Mouse (Mus musculus): Measurements from ENCODE around the gene Cd2bp2.

Cd2bp2 gene

DNA sequence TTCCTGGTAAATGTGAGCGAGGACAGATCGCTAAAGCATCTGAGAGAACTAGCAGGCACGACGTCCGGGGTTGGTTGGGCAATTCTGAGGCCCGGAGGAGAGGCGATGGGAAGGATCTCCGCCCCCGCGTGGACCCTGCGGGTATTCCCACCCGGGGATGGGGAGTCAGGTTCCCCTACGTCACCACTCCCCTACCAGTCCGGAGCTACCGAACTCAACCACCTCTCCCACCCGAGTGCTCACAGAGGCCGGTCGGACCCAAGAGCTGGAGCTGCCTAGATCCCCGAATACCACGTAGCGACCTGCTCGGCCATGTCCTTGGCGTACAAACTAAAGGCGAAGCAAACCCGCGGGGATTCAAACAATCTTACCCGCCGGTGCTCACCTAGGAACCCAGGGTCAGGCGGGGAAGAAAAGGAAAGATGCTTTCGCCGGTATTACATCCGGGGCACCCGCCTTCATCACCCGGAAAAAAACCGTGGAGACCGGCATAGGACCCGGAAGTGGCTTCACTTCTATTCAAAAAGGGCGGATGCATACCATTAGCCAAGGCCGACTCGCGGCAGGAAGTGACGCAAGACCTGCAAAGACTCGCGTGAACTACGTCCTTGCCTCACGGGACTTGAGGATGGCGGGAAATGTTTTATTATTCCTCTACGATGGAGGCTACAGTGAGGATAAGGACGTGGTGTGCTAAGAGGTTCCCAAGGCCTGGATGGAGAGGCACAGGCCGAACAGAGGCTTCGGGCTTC is at the start of gene Cd2bp2:
Gene Cd2bp2 (minus strand): TSS at position 507 of the 752 bp plus-strand sequence.
- DNase-seq = peak; percentile 94

DNA sequence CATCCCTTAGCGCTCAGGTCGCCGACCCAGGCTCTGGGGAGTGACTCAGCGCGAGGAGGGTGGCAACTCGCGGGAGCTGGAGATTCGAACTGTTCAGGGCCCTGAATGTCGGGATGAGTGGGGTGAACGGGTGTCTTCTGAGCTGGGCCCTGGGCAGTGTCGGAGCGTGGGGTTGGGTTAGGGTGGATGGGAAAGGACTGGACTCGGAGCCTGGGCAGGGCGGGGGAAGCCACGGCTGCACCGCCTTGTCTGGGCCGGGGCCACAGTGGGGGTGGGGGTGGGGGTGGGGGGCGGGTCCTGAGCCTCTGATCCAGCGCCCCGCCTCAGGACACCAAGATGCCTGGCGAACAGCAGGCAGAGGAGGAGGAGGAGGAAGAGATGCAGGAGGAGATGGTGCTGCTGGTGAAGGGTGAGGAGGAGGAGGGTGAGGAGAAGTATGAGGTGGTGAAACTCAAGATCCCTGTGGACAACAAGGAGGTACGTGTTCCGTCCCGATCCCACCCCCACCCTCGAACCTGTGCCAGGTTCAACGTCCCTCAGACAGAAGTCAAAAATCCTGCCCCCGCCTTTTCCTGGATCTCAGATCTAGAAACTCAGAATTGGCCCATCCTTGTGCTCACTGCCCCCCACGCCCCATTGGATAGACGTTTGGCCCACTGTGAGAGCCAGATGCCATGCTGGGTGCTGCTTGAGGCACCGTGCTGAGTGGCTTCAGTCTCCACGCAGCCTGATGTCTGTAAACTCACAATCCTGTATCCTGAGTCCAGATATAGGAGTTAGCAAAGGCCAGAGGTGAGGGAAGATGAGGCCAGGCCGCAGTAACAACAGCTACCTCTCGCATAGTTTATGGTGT is 49.0 kb upstream of the Cd2bp2 start:
- no peak for DNase-seq

DNA sequence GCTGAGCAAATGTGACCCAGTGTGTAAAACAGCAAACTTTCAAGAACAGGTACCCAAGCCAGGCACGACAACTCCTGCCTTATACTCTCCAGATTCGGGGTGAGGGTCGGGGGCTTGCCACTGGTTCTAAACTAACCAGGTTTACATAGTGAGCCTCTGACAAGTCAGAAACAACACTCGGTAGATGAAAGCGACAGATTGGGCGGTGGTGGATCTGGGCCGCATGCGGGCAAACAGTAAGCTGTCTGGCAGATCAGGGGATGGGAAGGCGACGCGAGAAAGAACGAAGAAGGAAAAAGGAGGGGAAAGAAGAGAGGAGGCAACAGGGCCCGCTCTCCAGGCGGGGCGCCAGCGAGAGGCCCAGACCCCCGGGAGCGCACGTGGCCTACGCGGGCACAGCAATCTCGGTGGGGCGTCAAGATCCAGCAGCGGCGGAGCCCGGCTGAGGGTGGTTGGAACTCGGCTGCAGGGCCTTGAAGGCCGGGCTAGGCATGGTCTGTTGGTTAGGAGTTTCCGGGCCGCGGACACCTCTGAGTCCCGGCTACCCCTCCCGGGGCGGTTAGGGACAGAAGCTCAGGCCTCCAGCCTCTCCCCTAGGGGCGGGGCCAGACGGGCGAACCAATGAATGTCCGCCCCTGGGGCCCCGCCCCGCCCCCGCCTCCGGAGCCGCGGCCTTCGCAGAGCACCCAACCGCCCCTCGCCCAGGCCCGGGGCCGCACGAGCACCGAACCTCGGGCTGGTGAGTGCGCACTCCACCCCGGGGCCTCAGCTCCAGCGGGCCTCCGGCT is 48.2 kb upstream of the Cd2bp2 start, which contains the start of gene Zfp771:
Gene Zfp771 (plus strand): TSS at position 405 of the 788 bp plus-strand sequence.
- peak; percentile 94 for DNase-seq

DNA sequence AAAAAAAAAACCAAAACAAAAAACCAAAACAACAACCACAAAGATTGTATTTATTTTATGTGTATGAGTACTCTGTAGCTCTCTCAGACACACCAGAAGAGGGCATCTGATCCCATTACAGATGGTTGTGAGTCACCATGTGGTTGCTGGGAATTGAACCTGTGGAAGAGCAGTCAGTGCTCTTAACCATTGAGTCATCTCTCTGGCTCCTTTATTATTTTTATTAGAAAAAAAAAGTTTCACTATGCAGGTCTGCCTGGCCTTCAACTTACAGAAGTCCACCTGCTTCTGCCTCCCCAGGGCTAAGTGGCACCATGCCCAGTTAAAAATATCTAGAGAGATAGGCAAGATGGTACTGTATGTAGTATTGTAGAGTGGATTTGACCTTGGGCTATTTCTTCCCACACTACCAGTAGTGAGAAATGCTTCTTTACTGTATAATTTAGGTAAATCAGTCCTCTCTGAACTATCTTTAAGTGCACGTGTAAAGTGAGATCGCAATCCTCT is 47.6 kb upstream of the Cd2bp2 start:
- DNase-seq = no peak

DNA sequence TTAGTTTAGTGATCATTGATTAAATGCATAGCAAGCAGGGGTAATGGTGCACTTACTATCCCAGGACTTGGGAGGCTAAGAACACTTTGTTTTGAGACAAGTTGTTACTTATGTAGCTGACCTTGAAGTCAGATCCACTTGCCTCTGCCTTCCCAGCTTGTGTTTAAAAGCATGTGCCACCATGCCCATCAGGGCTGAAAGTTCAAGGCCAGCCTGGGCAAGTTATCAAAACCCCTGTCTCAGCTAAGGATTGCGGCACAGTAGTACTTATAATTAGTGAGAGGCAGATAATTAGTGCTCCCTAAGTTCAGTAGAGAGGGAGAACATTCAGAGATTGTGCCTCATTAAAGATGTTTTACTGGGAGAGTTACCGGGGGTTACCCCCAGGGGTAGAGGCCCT is 38.9 kb upstream of the Cd2bp2 start:
- no peak for DNase-seq

DNA sequence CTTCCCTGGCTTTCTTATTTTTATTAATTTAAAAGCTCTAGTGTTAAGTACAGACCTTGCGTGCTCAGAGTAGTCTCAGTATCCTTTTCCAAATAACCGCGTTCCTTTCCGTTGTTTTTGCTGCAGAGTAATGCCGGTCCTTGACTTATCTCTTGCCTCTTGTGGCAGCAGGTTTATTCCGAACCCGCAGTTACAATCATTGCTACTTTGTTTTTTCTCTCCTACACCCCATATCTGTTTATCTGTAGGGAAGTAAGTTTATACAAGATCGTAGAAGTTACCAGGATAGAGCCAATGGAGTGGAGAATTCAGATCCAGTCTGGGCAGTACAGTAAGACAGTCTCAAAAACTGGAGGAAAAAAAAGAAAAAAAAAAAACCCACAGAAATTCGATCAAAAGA is 37.9 kb upstream of the Cd2bp2 start:
- no peak for DNase-seq

DNA sequence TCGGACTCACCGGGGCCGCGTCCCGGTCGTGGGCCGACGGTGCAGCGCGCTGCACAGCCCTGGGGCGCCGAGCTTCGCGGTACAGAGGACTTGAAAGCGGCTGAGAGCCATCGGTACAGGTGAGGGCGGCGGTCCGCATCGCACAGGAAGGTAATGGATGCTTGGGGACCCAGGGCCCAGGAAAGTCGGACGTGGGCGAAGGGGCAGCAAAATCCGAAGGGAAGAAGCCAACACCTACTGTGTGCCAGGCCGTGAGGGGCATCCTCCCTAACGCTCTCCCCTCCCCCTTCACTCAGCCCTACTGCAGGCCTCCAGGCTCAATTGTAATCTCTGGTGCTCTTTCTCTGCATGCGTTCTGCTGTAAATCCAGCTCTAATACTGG is 37.5 kb upstream of the Cd2bp2 start:
- no peak for DNase-seq

DNA sequence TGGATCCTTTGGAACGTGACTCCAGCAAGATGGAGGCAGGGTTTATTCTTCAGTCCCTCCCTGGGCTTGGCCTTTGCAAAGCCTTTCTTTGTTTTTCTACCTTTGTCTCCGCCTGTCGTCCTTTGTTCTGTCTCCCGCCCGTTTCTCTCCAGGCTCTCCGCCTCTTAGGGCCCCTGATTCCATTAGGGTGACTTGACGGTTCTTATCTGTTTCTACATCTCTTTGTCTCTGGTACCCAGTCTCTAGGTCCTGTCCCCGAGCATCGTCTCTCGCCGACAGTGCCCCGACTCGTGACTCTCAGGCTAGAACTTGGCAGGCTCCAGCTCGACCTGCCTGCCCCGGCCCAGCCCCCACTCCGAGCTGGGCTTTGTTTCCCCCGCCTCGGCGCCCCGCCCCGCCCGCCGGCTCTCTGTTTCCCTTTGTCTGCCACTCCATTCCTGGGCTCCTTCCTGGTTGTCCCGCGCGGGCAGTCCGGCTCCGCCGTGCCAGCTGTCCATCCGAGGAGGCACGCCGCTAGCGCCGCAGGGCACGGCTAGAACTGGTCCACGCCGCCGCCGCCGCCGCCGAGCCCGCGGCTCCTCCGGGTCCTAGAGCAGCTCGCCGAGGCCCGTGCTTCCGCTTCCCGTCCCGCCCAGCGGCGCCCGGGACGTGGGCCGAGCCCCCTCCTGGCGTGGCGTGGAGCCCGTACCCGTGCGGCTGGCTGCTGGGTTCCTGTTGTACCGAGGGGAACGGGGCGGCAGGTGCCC is 36.9 kb upstream of the Cd2bp2 start, which contains the start of the genes Zfp553 and Sept1:
Gene Zfp553 (plus strand): TSS at position 440 of the 746 bp plus-strand sequence.
Gene Sept1 (minus strand): TSS at position 509 of the 746 bp plus-strand sequence.
- peak; percentile 89 for DNase-seq

DNA sequence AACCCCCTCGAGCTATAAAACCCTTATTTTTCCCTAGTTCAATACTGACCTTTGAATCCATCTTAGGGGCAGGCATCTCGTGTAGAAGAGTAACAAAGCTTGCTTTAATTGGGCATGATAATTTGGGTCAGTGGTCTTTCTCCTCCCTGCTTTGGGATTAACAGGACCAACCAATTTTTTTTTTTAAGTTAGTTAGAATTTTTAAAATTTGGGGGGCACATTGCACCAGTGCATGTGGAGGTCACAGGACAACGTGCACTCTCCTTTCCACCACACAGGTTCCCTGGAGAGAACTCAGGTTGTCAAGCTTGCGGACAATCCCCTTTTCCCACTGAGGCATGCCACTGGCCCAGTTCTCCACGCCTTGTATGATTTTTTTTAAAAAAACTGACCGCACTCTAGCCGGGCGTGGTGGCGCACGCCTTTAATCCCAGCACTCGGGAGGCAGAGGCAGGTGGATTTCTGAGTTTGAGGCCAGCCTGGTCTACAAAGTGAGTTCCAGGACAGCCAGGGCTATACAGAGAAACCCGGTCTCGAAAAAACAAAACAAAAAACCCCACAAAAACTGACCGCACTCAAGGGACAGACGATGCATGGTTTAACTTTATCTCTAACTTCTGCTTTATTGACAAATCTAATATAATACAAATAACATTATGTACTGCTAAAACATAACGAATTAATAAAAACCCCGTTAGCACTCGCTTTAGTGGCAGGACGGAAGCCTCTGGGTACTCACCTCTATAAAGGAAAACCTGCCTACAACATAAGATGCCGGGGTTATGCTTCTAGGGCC is 36.2 kb upstream of the Cd2bp2 start:
- DNase-seq = no peak

DNA sequence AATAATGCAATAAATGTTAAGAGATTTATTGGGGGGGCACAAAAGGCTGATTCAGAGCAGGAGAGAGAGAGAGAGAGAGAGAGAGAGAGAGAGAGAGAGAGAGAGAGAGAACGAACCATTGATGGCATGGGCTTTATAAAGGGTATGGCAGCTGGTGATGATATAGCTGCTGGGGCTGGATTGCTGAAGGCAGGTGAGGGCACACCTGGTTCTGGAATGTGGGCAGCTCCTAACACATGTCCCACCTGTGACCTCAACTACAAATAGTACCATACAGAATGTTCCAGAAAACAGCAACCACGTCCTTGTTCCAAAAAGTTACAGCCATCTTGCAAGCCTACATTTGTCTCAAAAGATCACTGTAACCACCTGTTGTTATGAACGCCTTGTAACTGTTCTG is 35.5 kb upstream of the Cd2bp2 start:
- DNase-seq = no peak

DNA sequence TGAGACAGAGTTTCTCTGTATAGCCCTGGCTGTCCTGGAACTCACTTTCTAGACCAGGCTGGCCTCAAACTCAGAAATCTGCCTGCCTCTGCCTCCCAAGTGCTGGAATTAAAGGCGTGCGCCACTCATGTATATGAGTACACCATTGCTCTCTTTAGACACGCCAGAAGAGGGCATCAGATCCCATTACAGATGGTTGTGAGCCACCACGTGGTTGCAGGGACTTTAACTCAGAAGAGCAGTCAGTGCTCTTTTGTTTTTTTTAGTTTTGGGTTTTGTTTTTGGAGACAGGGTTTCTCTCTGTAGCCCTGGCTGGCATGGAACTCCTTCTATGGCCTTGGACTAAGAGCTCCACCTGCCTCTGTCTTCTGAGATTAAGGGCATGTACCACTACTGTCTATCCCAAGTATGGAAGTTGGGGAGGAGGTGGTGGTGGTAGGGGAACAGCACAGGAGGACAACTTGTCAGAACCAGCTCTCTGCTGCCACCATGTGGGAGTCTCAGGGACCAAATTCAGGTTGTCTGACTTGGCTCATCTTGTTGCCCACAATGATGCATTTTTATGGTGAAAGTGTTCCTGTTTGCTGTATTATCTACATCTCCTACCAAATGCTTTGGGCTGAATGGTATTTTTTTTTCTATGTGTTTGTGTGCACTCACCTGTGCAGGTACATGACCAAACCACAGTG is 32.9 kb upstream of the Cd2bp2 start:
- DNase-seq = peak; percentile 74

DNA sequence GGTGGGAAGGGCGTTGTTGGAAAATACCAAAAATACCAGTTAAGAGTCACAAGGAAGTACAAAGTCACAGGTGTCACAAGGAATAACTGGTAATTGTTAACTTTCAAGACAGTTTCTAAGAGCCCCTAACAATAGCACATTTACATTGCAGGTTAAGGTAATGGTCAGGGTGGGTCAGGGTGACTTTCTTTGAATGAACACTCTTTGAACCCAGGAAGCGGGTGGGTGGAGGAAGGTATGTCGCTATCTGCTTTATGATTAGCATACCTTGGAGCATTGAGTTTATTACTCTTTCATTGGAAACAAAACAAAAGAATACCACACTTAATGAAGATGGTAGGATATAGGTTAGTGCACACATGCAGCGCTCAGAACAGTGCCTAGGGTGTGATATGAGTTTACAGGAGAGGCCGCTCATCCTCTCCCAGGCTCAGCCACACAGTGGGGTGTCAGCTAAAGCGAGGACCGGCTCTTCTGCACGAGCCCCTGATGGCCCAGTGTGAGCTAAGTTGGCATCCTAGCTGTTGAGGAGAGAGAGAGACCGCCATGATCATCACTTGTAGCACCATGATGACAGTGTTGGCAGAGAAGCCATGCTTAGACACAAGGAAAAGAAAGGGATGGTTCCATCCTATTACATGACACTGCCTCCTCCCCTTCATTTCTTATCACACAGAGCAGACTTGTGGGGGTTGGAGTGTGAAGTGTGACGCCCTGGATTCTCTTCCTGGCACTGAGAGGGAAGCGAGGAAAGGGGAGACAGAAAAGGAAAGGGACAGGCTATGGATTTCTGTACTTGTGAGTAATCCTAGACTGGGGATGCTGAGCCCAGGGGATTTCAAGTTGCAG is 29.5 kb upstream of the Cd2bp2 start:
- no peak for DNase-seq

DNA sequence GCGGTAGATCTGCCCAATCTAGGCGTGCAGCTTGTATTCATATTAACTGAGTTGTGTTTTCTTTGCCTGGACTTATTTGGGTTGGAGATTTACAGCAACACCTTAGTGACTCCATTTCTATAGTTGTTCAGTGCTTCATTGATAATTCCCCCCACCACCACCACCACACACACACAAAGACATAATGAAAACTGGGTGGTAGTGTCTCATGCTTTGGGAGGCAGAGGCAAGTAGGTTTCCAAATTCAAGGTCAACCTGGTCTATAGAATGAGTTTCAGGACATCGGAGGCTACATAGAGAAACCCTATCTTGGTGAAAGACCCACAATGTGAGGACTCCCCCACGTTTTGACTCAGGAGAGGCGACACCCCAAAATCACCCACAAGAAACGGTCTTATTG is 28.8 kb upstream of the Cd2bp2 start:
- DNase-seq = no peak

DNA sequence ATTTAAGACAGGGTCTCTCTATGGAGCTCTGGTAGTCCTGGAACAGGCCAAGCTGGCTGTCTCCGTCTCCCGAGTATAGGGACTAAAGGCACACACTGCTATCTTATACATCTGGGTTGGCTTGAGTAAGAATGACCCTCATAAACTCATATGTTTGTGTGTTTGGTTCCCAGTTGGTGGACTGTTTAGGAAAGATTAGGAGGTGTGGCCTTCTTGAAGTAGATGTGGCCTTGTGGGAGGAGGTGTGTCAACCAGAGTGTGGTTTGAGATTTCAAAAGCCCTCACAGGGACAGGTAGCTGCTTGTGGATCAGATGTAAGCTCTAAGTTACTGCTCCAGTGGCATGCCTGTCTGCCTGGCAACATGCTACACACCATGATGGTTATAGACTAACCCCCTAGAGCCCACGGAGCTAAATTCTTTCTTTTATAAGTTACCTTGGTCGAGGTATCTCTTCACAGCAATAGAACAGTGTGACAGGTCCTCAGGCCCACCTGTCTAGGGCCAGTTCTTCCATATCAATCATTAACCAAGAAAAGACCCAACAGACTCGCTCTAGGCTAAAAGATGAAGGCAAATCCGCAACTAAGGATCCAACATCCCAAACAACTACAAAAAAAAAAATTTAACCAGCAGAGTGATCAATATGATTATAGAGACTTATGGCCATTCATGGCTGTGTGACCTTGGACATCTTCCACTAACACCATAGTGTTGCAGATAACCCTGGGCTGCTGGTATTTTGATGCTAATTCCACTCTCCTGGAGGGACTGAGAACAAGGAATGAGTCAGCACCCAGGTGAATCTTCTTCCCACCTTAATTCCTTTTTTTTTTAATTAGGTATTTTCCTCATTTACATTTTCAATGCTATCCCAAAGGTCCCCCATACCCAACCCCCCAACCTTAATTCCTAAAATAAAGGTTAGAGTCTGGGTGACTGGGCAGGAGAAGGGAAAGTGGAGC is 27.9 kb upstream of the Cd2bp2 start:
- DNase-seq = no peak

DNA sequence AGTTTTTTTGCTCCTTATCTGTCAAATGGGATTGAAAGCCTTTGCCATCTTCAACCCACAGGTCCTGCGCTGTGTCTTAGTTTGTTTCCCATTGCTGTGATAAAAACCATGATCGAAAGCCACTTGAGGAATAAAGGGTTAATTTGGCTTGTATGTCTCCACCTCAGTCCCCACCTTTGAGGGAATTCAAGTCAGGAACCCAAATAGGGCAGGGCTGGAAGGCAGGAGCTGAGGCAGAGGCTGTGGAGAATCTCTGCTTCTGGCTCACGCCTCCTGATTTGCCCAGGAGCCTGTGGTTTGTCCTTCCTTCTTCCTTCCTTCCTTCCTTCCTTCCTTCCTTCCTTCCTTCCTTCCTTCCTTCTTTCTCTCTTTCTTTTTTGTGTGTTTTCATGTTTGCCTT is 27.3 kb upstream of the Cd2bp2 start:
- DNase-seq = no peak

DNA sequence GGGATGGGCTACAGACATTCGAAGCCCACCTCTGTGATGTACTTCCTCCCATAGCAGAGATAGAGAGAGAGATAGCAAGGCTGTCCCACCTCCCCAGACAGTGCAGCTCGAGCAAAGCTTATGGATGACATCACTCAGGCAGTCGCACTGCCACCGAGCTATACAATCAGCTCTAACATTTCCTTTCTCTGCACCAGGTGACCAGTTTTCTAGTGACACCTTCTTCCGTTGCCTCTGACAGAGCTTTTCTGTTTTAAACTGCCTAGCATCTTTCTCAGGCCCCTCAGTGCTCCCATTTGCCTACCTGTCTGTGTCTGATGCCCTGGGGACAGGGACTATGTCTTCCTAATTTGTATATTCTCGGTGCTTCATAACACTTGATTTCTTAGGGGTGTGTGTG is 24.6 kb upstream of the Cd2bp2 start:
- DNase-seq = no peak

DNA sequence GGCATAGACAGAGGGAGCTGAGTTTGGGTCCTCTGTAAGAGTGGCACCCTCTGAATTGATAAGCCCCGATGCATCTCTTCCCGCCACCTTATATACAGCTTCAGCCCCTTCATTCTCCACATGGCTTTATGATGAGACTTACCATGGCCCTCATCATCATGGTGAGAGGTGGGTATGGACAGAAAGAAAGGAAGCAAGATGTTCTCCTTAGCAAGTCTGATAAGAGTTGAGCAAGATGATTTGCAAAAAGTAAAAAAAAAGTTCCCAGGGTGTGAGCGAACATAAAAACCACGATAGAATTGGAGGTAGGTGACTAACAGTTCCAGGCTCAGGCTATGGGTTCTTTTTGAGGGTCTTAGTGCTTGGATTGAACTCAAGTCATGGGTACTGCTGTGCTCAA is 22.8 kb upstream of the Cd2bp2 start:
- DNase-seq = no peak

DNA sequence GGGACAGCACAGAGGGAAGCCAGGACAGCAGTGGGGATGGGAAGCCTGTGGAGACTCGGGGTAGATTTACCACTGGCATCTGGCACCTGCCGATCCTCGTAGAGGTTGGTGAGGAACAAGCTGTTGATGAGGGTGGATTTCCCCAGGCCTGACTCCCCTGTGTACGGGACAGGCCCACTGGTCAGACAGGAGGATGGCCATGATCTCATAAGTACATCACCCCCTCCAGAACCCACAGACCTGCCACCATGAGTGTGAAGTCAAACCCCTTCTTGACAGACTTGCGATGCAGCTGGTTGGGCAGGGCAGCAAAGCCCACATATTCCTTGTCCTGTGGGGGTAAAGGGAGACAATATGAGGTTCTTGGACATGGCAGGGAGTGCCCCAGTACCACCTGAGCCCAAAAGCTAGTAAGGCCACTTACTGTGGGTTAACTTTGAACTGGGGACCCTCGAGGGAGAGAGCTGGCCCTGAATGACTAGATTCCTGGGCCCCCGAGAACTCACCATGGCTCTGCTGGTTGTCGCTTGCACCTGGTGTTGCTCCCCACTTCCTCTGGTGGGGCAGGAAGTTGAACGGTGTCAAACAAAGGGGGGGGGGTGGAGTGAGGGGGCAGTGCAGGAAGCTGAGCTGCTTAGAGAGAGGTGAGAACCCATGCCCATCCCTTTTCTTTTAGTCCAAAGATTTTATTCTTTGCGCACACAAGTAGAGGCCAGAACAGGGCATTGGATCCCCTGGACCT is 22.2 kb upstream of the Cd2bp2 start:
- DNase-seq = no peak

Measured in right cerebral cortex, postnatal 25 days (tissue).